Mouse (Mus musculus): ENCODE data around the gene Csgalnact2. TPM values are rescaled to one million over a fixed set of nuclear protein-coding genes. Genes with fewer than 3 reads are reported as not detected.

Gene Csgalnact2
- total RNA-seq (2015; ENCODE audit: low replicate concordance) (20.1 and 24.1 TPM in 2 replicates), total RNA-seq (2017; ENCODE audit: low replicate concordance) (30.2 and 36.1 TPM in 2 replicates)

- peak; percentile 94 for ATAC-seq (replicated peaks; ENCODE audit: low FRiP score, poor library complexity, severe bottlenecking)
Observed at GRCm38 (mm10) chr6:118138731-118139709, at the start of gene Csgalnact2. Gene Csgalnact2, minus strand, starts transcription at chr6:118139140.

GRCm38 (mm10) chr6:118188599-118188998, 49.7 kb upstream of the Csgalnact2 start:
- no peak for ATAC-seq (replicated peaks; ENCODE audit: low FRiP score, poor library complexity, severe bottlenecking)

- ATAC-seq (replicated peaks; ENCODE audit: low FRiP score, poor library complexity, severe bottlenecking): no peak
Observed at GRCm38 (mm10) chr6:118187285-118187641, 48.3 kb upstream of the Csgalnact2 start.

- ATAC-seq (replicated peaks; ENCODE audit: low FRiP score, poor library complexity, severe bottlenecking): no peak
Observed at GRCm38 (mm10) chr6:118186620-118187284, 47.8 kb upstream of the Csgalnact2 start.

GRCm38 (mm10) chr6:118184126-118184525, 45.2 kb upstream of the Csgalnact2 start:
- ATAC-seq (replicated peaks; ENCODE audit: low FRiP score, poor library complexity, severe bottlenecking): no peak

- no peak for ATAC-seq (replicated peaks; ENCODE audit: low FRiP score, poor library complexity, severe bottlenecking)
Observed at GRCm38 (mm10) chr6:118180085-118180423, 41.1 kb upstream of the Csgalnact2 start.

GRCm38 (mm10) chr6:118179316-118180084, 40.6 kb upstream of the Csgalnact2 start:
- peak; percentile 76 for ATAC-seq (replicated peaks; ENCODE audit: low FRiP score, poor library complexity, severe bottlenecking)

GRCm38 (mm10) chr6:118173975-118174328, 35.0 kb upstream of the Csgalnact2 start:
- no peak for ATAC-seq (replicated peaks; ENCODE audit: low FRiP score, poor library complexity, severe bottlenecking)

- ATAC-seq (replicated peaks; ENCODE audit: low FRiP score, poor library complexity, severe bottlenecking): no peak
Observed at GRCm38 (mm10) chr6:118173251-118173974, 34.5 kb upstream of the Csgalnact2 start.

- ATAC-seq (replicated peaks; ENCODE audit: low FRiP score, poor library complexity, severe bottlenecking): no peak
Observed at GRCm38 (mm10) chr6:118171386-118171785, 32.4 kb upstream of the Csgalnact2 start.

- no peak for ATAC-seq (replicated peaks; ENCODE audit: low FRiP score, poor library complexity, severe bottlenecking)
Observed at GRCm38 (mm10) chr6:118168106-118168505, 29.2 kb upstream of the Csgalnact2 start.

- ATAC-seq (replicated peaks; ENCODE audit: low FRiP score, poor library complexity, severe bottlenecking): no peak
Observed at GRCm38 (mm10) chr6:118167013-118167412, 28.1 kb upstream of the Csgalnact2 start.

GRCm38 (mm10) chr6:118165516-118165915, 26.6 kb upstream of the Csgalnact2 start:
- ATAC-seq (replicated peaks; ENCODE audit: low FRiP score, poor library complexity, severe bottlenecking): no peak

- no peak for ATAC-seq (replicated peaks; ENCODE audit: low FRiP score, poor library complexity, severe bottlenecking)
Observed at GRCm38 (mm10) chr6:118164691-118165090, 25.8 kb upstream of the Csgalnact2 start.

GRCm38 (mm10) chr6:118163086-118163485, 24.1 kb upstream of the Csgalnact2 start:
- no peak for ATAC-seq (replicated peaks; ENCODE audit: low FRiP score, poor library complexity, severe bottlenecking)

GRCm38 (mm10) chr6:118162457-118163082, 23.6 kb upstream of the Csgalnact2 start:
- no peak for ATAC-seq (replicated peaks; ENCODE audit: low FRiP score, poor library complexity, severe bottlenecking)

GRCm38 (mm10) chr6:118153091-118153490, 14.2 kb upstream of the Csgalnact2 start:
- ATAC-seq (replicated peaks; ENCODE audit: low FRiP score, poor library complexity, severe bottlenecking): no peak

GRCm38 (mm10) chr6:118150988-118151387, 12.0 kb upstream of the Csgalnact2 start:
- no peak for ATAC-seq (replicated peaks; ENCODE audit: low FRiP score, poor library complexity, severe bottlenecking)

GRCm38 (mm10) chr6:118150538-118150937, 11.6 kb upstream of the Csgalnact2 start:
- ATAC-seq (replicated peaks; ENCODE audit: low FRiP score, poor library complexity, severe bottlenecking): no peak
